Mouse (Mus musculus): ENCODE results near the gene Gm20388.

- TF ChIP-seq CTCF (IDR thresholded peaks at IDR 0.05; ENCODE audit: low read depth) (no peak), EP300 (optimal IDR thresholded peaks at IDR 0.05) (no peak)
Measured at GRCm38 (mm10) chr8:123108953-123109352, 3198.3 kb downstream of the Gm20388 start.
